Mouse (Mus musculus) spleen, adult 2 months (tissue): Measurements from ENCODE around the gene Ass1. TPM values are rescaled to one million over a fixed set of nuclear protein-coding genes. Genes with fewer than 3 reads are reported as not detected.

Source experiments
- DNase-seq, 2 experiments: peaks; one replicate each; pipeline versions ENCODE4 v3.0.0 to v3.0.0-alpha.2; 2012 to 2021; ENCODE audit warnings: low spot score in 2 of 2, low read depth in 1 of 2
- H3K27ac ChIP-seq: fragments of 200-500 bp; 2 replicates; pipeline ENCODE4 v1.5.1; 2012; ENCODE audit warnings: low read length, inconsistent platforms; ENCODE audit not compliant: insufficient read depth
- H3K27me3 ChIP-seq: fragments of 200-500 bp; 2 replicates; pipeline ENCODE4 v1.6.1; 2012; ENCODE audit warnings: mild to moderate bottlenecking, moderate library complexity, low read length, inconsistent platforms; ENCODE audit not compliant: control insufficient read depth, insufficient read depth
- H3K36me3 ChIP-seq: fragments of 200-500 bp; 2 replicates; pipeline ENCODE4 v1.6.1; 2012; ENCODE audit warnings: mild to moderate bottlenecking, low read length, inconsistent platforms; ENCODE audit not compliant: control insufficient read depth, insufficient read depth
- H3K4me1 ChIP-seq: fragments of 200-500 bp; 2 replicates; pipeline ENCODE4 v1.6.1; 2011; ENCODE audit warnings: inconsistent platforms; ENCODE audit not compliant: control insufficient read depth, insufficient read depth, insufficient read length
- H3K4me3 ChIP-seq: fragments of 200-500 bp; 2 replicates; pipeline ENCODE4 v1.5.1; 2011; ENCODE audit warnings: mild to moderate bottlenecking, inconsistent platforms; ENCODE audit not compliant: insufficient read depth, insufficient read length; ENCODE audit errors: extremely low read depth
- CTCF ChIP-seq: fragments of 200-500 bp; IDR thresholded peaks from 2 replicates; pipeline ENCODE4 v1.5.1; 2011; ENCODE audit warnings: mild to moderate bottlenecking, inconsistent platforms; ENCODE audit not compliant: insufficient read depth, insufficient read length, insufficient replicate concordance; ENCODE audit errors: extremely low read depth
- POLR2A ChIP-seq: fragments of 200-500 bp; IDR thresholded peaks from 2 replicates; pipeline ENCODE4 v1.6.1; 2011; ENCODE audit warnings: low read depth, low read length, inconsistent platforms
- WGBS: fragments of 180-500 bp; shearing (Covaris S2); methylation state at CpG from one replicate; pipeline ENCODE4 v1.1.7; 2018; 5-methylcytosine and 5-hydroxymethylcytosine counted together
- polyA plus RNA-seq: library from polyadenylated mRNA; depleted of rRNA; stranded (reverse); fragments of >200 nt; gene quantifications from 2 replicates; pipeline ENCODE4 v1.2.3, GENCODE M21; 2012

Ass1 gene
- polyA plus RNA-seq, 1 experiment = 18.9 TPM

DNA sequence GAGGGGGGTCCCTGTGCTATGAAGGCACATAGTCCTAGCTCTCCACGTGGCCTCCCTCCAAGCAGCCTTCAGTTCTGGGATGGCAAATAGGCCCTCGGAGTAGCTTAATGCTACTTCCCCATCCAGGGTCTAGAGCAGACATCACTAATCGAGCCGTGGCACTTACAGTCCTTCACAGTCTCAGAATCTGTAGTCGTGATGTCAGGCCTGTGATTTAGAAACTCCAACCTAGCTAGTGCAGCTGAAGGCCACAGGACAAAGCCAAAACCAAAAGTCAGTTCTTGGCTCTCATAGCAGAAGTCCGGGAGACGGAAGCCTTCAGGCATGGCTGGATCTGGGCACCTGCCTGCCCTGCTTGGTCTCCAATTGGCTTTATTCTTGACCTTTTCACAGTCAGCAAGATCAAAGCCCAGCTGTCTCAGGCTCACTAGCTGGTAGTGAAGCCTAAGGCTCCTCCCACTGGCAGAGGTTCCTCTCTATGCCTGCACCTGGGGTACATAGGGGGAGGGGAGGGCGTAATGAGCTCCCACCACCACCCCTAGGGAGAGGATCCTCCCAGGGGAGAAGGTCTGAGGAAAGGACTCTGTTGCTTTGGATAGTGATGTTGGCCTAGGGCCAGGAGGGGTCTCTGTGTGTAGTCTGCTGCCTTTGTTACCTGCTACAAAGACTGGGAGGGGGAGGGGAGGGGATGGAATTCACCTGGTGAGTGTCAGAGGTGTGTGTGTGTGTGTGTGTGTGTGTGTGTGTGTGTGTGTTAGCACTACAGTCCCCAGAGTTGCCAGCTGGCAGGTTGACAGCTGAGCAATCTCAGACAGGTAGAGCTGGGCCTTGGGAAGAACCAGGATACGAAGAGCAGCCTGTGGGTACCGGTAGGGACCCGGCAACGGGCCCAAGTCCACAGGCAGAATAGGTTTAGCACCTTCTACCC lies 7.5 kb downstream of the Ass1 start:
- Histone ChIP-seq H3K36me3 (0 out of 2 replicates have a peak, but pooled peaks cover 5% of the 10 kb centered on the region), H3K27ac (no peak overlapping the region), H3K4me3 (no peak overlapping the region), H3K27me3 (no peaks in the 10 kb centered on the region), H3K4me1 (no peaks in the 10 kb centered on the region)
- 84% methylated on average over 12 of the region's 12 CpGs for WGBS
- TF ChIP-seq POLR2A (no peak), CTCF (no peak)
- no peak for DNase-seq

DNA sequence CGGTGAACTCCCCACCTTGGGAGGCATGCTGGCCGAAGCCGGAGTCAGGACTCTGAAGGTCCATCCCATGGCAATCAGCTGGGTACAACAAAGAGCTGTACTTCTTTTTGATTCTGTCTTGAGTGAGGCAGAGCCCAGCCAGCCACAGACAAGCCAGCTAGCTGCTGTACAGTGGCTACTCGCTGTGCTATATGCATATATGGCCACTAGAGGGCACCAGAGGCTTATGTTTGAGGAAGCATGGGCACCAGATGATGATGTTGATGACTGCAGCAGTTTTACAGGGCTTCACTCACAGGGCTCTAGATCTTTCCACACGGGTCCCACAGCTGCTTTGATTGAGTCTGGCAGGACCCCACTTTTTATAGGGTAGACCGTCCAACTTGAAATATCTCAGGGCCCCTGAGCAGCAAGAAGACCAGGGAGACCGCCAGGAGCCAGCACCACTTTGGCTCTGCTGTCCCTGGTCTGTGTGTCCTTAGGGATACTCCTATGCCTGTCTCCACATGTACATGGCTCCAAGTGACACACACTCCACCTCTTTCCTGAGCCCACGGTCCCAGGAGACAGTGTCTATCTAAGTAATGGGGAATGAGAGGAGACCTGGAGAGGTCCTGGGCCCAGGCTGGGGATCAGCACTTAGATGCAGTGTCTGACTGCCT lies 13.0 kb downstream of the Ass1 start:
- 48% methylated on average over 8 of the region's 8 CpGs for WGBS
- no peaks in the 10 kb centered on the region for H3K27me3 ChIP-seq

DNA sequence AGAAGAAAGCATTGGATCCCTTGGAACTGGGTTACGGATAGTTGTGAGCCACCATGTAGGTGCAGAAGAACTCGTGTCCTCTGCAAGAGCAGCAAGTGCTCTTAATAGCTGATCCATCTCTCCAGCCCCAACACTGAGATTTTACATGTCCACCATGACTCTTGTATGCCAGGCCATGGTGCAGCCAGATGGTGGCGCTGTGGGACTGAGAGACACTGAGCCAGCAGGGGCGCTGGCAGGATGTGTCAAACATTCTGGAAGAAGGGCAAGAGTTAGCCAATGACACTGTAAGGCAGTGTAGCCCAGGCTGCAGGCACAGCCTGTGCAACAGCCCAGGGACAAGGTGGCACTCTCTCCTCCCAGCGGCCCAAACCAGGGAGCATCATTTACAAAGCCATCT lies 14.2 kb downstream of the Ass1 start:
- peaks cover 10% of the 10 kb centered on the region; the same call in 1 of the 2 replicates for H3K36me3 ChIP-seq
- peak in 1 of 2 experiments; percentile 18 for DNase-seq
- 86% methylated on average over 5 of the region's 5 CpGs for WGBS
- TF ChIP-seq POLR2A (no peak), CTCF (peak; percentile 48; the same call in 1 of the 2 replicates)
- no peaks in the 10 kb centered on the region for H3K4me1 ChIP-seq
- no peak overlapping the region for H3K27ac ChIP-seq
- no peak overlapping the region for H3K4me3 ChIP-seq
- H3K27me3 ChIP-seq = no peaks in the 10 kb centered on the region

More for the DNA sequence above, 13.0 kb downstream of the Ass1 start:
- Histone ChIP-seq H3K4me3 (no peak overlapping the region), H3K4me1 (no peaks in the 10 kb centered on the region), H3K36me3 (peaks cover 8% of the 10 kb centered on the region; the same call in 1 of the 2 replicates), H3K27ac (no peak overlapping the region)
- TF ChIP-seq CTCF (peak; percentile 78; the same call in 1 of the 2 replicates), POLR2A (no peak)
- DNase-seq = peak; percentile 60 to 75

DNA sequence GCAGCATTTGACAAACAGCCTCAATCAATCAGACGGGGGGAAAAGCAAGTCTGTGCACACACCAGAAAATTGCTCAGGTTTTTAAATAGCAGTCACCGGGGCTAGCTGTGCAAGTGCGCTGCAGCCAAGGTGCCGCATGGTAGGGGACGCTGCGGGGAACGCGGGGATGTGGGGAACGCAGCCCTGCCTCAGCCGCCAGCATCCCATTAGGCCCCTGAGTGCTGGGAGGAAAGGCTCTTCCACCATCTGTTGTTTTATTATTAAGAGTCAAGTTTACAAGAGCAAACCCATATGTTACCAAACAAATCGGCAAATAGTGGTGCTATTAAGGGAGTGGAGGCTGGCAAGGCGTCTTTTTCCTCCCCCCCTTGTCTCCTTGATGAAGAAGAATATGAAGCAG lies 19.2 kb downstream of the Ass1 start:
- Histone ChIP-seq H3K27ac (no peak overlapping the region), H3K4me1 (no peaks in the 10 kb centered on the region), H3K27me3 (no peaks in the 10 kb centered on the region), H3K36me3 (peaks cover 6% of the 10 kb centered on the region; the same call in 1 of the 2 replicates), H3K4me3 (no peak overlapping the region)
- TF ChIP-seq POLR2A (no peak), CTCF (no peak)
- DNase-seq = no peak
- WGBS = 86% methylated on average over 12 of the region's 12 CpGs

DNA sequence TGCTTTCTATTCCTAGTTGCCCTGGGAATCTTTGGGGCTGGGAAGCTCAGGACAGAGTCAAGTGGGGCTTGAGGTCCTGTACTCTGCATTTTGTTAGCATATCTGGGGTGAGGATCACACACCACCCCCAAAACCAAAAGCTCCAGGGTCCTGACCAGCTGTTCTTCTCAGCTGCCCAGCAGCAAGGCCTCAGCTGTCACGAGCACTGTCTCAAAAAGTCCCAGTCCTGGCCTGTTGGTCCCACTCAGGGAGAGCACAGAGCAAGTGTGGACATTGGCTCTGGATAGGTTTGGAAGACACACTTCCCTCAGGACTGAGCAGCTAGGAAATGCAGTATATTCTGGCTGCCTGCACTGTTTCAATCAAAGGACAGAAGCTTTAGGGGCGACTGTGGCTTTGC lies 20.5 kb downstream of the Ass1 start:
- Histone ChIP-seq H3K36me3 (peaks cover 3% of the 10 kb centered on the region; the same call in 1 of the 2 replicates), H3K4me3 (no peak overlapping the region), H3K4me1 (no peaks in the 10 kb centered on the region), H3K27me3 (no peaks in the 10 kb centered on the region), H3K27ac (no peak overlapping the region)
- WGBS = 86% methylated on average over 2 of the region's 2 CpGs
- no peak for DNase-seq
- TF ChIP-seq POLR2A = no peak

DNA sequence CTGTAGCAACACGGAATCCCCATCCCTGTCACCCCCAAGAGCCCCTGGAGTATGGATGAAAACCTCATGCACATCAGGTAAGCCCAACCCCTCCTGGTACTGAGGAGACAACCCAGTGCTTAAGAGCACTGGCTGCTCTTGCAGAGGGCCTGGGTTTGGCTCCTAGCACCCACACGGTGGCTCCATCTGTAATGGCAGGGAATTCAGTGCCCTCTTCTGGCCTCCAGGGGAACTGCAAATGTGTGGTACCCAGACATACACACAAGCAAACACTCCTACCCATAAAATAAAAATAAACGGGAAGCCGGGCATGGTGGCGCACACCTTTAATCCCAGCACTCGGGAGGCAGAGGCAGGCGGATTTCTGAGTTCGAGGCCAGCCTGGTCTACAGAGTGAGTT lies 22.3 kb downstream of the Ass1 start:
- no peaks in the 10 kb centered on the region for H3K4me1 ChIP-seq
- WGBS = 92% methylated on average over 8 of the region's 8 CpGs
- no peak overlapping the region for H3K4me3 ChIP-seq
- no peak overlapping the region for H3K27ac ChIP-seq
- TF ChIP-seq CTCF = no peak
- no peak for TF ChIP-seq POLR2A
- DNase-seq = no peak
- peaks cover 3% of the 10 kb centered on the region; the same call in 1 of the 2 replicates for H3K36me3 ChIP-seq
- no peaks in the 10 kb centered on the region for H3K27me3 ChIP-seq
